Comparison of ENCODE assay signal across 10 mouse cellular contexts in genomic region chr12:12315011-12315410, GRCm38 (mm10). TPM values are rescaled to one million over a fixed set of nuclear protein-coding genes. Genes with fewer than 3 reads are reported as not detected.
DNase-seq lines count a peak whose midpoint lies in the region; ATAC-seq and TF ChIP-seq lines count a peak whose summit lies in the region.
"Had no signal": no experiment of that assay in that cellular context is flagged by ENCODE, and none has a peak within 500 bp of the region (broad histone marks: within the 10 kb centered on the region; RNA-seq: fewer than 3 reads in every experiment).

No protein-coding gene starts in this region.

- H3K9ac ChIP-seq in kidney, embryonic 14.5 days (ENCODE audit: low read depth, low read length) = no peak overlapping the region
- H3K9ac ChIP-seq in midbrain, postnatal 0 days (replicated peaks; ENCODE audit: low read length, poor library complexity, severe bottlenecking) = no peak overlapping the region

- TF ChIP-seq CTCF in kidney, adult 2 months (conservative IDR thresholded peaks at IDR 0.05; ENCODE audit: insufficient read depth, insufficient read length, low read depth, low read length) = no peak
- no peak for TF ChIP-seq CTCF in midbrain, postnatal 0 days (IDR thresholded peaks at IDR 0.05)

- no peak overlapping the region for H3K4me2 ChIP-seq in kidney, embryonic 14.5 days (replicated peaks; ENCODE audit: low read depth, low read length)
- H3K4me2 ChIP-seq in midbrain, postnatal 0 days (ENCODE audit: low read depth, low read length, poor library complexity, severe bottlenecking) = no peak overlapping the region

- H3K36me3 ChIP-seq in kidney, embryonic 14.5 days (ENCODE audit: control insufficient read depth, insufficient read depth, low read length) = no peaks in the 10 kb centered on the region
- H3K36me3 ChIP-seq in kidney, adult 2 months (ENCODE audit: control insufficient read depth, insufficient read depth, low read length) = no peaks in the 10 kb centered on the region
- H3K36me3 ChIP-seq in midbrain, postnatal 0 days (ENCODE audit: insufficient read depth, low read length) = no peaks in the 10 kb centered on the region

- 33% methylated on average over 5 of the region's 5 CpGs for WGBS in kidney, embryonic 14.5 days
- WGBS in kidney, adult 2 months = 50% methylated on average over 5 of the region's 5 CpGs
- WGBS in midbrain, postnatal 0 days = 11% methylated on average over 5 of the region's 5 CpGs

- ATAC-seq in kidney, embryonic 14.5 days (ENCODE audit: low FRiP score, low TSS enrichment) = peak; percentile 33; the same call in 1 of the 2 replicates
- peak; percentile 85 for ATAC-seq in midbrain, postnatal 0 days (ENCODE audit: low FRiP score)

- H3K27me3 ChIP-seq in kidney, embryonic 14.5 days (ENCODE audit: control insufficient read depth, insufficient read depth, low read length) = no peaks in the 10 kb centered on the region
- no peaks in the 10 kb centered on the region for H3K27me3 ChIP-seq in kidney, adult 2 months (replicated peaks; ENCODE audit: control insufficient read depth, insufficient read depth, low read length)
- no peaks in the 10 kb centered on the region for H3K27me3 ChIP-seq in midbrain, postnatal 0 days (ENCODE audit: insufficient read depth, low read length)

- DNase-seq in kidney, adult 2 months = no peak
- DNase-seq in embryo, embryonic 9.5 days (ENCODE audit: extremely low spot score) = peak; percentile 33
- peak; percentile 25 for DNase-seq in heart, postnatal 4 days
- peak; percentile 58 for DNase-seq in midbrain, postnatal 0 days (ENCODE audit: low spot score)
- DNase-seq in urinary bladder, postnatal 25 days (ENCODE audit: low spot score) = no peak
- DNase-seq in urinary bladder, adult 2 months (ENCODE audit: low spot score) = no peak
- DNase-seq in adrenal gland, postnatal 25 days = no peak
- DNase-seq: adrenal gland, adult 2 months had no signal

- no peak overlapping the region for H3K4me3 ChIP-seq in kidney, embryonic 14.5 days (ENCODE audit: low read length)
- no peak overlapping the region for H3K4me3 ChIP-seq in kidney, adult 2 months (ENCODE audit: insufficient read depth, low read depth, low read length)
- no peak overlapping the region for H3K4me3 ChIP-seq in midbrain, postnatal 0 days (ENCODE audit: low read depth, low read length)
- H3K4me3 ChIP-seq: megakaryocyte, embryonic 14.5 days had no signal

- TF ChIP-seq POLR2A in kidney, adult 2 months (IDR thresholded peaks at IDR 0.05; ENCODE audit: low read depth, low read length) = no peak

- H3K4me1 ChIP-seq in kidney, embryonic 14.5 days (ENCODE audit: control insufficient read depth, insufficient read depth, low read length) = no peaks in the 10 kb centered on the region
- no peaks in the 10 kb centered on the region for H3K4me1 ChIP-seq in kidney, adult 2 months (ENCODE audit: control insufficient read depth, insufficient read depth, low read length)
- peaks cover 4% of the 10 kb centered on the region for H3K4me1 ChIP-seq in midbrain, postnatal 0 days (ENCODE audit: insufficient read depth, low read length)

- no peaks in the 10 kb centered on the region for H3K9me3 ChIP-seq in kidney, embryonic 14.5 days (ENCODE audit: control insufficient read depth, low read length)
- no peaks in the 10 kb centered on the region for H3K9me3 ChIP-seq in midbrain, postnatal 0 days (ENCODE audit: low read length)
- H3K9me3 ChIP-seq: megakaryocyte, embryonic 14.5 days had no signal

- no peak overlapping the region for H3K27ac ChIP-seq in kidney, embryonic 14.5 days (ENCODE audit: low read depth, low read length)
- H3K27ac ChIP-seq in kidney, adult 2 months (ENCODE audit: insufficient read depth, low read depth, low read length) = no peak overlapping the region
- H3K27ac ChIP-seq in midbrain, postnatal 0 days (ENCODE audit: low read depth, low read length) = peak overlapping the region; percentile 32; the same call in 1 of the 2 replicates

RNA-seq across cellular contexts. Expression of gene Fam49a, which starts 53.1 kb away (rescaled TPM):
- 4.4 and 8.7 TPM in 2 replicates for polyA plus RNA-seq in kidney, embryonic 14.5 days (2014; fragmentation: Nextera tagmentation; extraction: Ambion mirVana)
- 2.4 and 3.4 TPM in 2 replicates for polyA plus RNA-seq in kidney, adult 2 months (2012; rRNA removed)
- 10 to 100 TPM; 17.6 to 19.0 TPM for total RNA-seq in heart, postnatal 4 days (2021)
- 88.2 and 96.7 TPM in 2 replicates for total RNA-seq in midbrain, postnatal 0 days (2014; rRNA removed)
- polyA plus RNA-seq in midbrain, postnatal 0 days (2015; fragmentation: Nextera tagmentation; extraction: Ambion mirVana) = 58.3 and 60.0 TPM in 2 replicates
- polyA plus RNA-seq in urinary bladder, adult 2 months (2012; rRNA removed) = 12.3 and 18.9 TPM in 2 replicates
- 20.5 and 21.6 TPM in 2 replicates for total RNA-seq in adrenal gland, postnatal 25 days (2021)

Comparison
In these comparisons a context has a peak if more than half of its experiments do, and no peak if none do; other contexts are left out.
1. DNase-seq: peak in embryo, embryonic 9.5 days (single experiment), heart, postnatal 4 days (single experiment) and midbrain, postnatal 0 days (single experiment); none in kidney, adult 2 months (single experiment), urinary bladder, postnatal 25 days (single experiment), urinary bladder, adult 2 months (single experiment) and adrenal gland, postnatal 25 days (single experiment).